Mouse (Mus musculus): ENCODE measurements at regions not wholly inside any gene's neighbourhood (a gene's known extent, or its start where the extent isn't known, plus 50 kb on each side); places are given as distances from the start of the nearest gene placed in this dataset.
A peak's percentile ranks its signal among the peaks of the same experiment; 100 is the strongest.

DNA sequence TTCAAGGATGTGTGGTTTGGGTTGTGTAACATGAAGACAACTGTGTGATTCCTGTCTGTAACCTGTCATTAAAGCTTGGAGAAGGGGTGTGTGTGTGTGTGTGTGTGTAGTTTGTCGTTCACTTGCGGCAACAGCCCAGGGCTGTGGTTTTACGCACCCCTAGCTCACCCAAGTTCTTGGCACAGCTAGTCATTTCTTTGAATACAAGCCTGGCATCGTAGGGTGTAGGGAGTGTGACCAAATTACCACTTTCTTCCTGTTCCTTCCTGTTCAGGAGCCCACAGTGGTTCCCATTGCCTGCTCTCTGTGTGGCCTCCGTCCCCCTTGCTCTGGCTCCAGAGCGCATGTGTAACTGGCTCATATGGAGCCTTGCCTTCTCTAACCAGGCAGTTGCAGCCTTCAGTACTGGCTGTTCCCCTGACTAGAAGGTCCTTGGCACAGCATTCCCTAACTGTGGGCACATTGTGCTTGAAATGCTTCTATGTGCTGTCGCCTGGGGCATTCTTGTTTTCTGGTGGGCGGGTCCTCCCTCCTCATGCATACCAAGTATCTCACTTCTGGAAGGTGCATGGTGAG is 167.4 kb upstream of the Ubr2 start:
- DNase-seq (ENCODE audit: low read depth): no peak

DNA sequence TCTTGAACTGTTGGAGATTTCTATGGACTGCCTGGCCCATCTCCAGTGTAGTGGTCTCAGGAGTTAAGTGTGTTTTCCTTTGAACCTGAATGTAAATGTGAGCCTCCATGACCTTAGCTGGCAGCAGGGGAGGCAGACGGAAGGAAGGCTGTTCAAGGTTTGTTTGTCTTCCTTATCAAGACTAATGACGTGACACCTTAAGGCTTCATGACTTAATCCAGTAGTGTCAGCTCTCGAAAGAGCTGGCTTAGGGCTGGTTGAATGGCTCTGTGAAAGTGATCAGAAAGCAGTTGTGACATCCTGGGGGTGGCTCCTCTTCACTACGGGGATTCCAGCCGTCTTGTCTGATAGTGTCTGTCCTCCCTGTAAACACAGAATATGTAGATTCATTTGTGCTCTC is 166.0 kb upstream of the Ubr2 start:
- peak; percentile 45 for DNase-seq (ENCODE audit: low read depth)

DNA sequence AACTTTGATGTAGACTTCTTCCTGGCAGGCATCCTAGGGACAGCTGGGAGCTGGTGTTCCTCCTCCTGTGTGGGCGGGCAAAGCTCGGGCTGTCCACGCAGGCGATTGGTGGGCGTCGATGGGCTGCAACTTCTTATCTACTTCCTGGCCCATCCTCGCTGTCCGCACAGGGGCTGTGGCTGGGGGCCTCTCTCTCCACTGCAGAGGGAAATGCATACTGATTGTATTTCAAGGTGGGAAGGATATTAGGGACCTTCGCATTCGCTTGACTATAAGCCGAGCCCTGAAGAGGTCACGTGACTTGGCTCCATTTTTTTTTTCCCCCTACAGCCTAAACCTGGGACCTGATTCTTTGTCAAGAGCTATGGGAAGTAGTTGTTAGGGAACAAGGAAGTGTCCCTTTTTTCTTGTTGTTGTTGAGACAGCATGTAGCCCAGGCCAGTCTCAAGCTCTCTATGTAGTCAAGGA is 164.4 kb upstream of the Ubr2 start:
- DNase-seq (ENCODE audit: low read depth): no peak

DNA sequence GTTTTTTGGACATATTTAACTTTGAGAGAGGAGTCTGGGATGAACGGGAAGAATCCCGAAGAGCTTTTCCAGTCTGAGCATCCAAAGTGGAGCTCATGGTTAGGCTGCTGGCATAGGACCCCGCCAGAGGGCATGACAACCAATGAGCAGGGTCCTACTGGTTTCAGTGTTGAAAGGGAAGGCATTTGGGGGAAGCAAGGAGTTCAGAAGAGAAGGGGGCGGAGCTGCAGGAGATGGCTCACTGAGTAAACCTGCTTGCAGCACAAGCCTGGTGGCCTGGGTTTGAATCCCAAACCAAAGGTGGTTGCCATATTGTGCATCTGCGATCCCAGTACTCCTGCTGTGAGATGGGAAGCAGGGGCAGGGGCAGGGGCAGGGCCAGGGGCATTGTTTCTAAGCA is 161.4 kb upstream of the Ubr2 start:
- DNase-seq (ENCODE audit: low read depth): no peak

DNA sequence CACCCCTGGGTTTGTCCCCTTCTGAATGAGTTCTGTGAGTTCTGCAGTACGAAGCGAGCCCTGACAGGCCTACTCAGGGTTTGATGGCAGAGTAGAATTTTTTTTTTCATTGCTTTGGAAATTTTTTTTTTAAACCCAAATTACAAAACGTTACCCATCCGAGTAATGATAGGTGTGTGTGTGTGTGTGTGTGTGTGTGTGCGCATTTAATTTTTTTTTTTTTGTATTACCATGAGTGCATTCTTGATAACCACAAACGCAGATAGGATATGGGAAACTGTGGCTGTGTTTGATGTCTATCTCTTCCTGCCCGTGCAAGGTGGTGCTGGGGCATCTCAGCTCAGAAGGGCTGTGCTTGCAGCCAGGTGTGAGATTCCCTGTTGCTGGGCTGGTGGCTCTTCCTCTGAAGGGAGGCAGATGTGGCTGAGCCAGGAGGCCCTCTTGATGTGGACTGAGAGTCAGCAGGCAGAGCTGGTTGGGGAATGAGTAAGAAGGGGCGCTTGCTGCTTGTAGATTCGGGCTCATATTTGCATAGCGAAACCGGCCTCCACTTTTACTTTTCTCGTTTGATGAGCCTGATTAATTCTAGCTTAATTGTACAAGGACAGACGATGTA is 160.7 kb upstream of the Ubr2 start:
- DNase-seq (ENCODE audit: low read depth): peak; percentile 77

DNA sequence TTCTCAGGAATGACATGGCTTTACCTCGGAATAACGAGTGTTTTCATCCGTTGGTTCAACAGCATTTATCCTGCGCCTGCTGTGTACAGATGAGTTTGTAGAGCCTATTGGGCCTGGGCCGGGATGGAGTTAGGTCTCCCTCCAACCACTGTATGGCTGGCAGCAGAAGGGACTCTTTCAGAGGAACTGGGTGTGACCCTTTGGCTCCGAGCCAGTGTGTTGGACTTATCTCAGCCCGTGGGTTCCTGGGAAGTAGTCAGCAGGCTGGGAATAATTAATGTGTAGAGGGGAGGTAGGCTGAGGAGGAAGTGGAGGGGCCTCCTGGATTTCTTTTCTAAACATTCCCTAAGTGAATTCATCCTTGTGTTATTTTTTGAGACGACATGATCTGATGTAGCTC is 157.7 kb upstream of the Ubr2 start:
- no peak for DNase-seq (ENCODE audit: low read depth)

DNA sequence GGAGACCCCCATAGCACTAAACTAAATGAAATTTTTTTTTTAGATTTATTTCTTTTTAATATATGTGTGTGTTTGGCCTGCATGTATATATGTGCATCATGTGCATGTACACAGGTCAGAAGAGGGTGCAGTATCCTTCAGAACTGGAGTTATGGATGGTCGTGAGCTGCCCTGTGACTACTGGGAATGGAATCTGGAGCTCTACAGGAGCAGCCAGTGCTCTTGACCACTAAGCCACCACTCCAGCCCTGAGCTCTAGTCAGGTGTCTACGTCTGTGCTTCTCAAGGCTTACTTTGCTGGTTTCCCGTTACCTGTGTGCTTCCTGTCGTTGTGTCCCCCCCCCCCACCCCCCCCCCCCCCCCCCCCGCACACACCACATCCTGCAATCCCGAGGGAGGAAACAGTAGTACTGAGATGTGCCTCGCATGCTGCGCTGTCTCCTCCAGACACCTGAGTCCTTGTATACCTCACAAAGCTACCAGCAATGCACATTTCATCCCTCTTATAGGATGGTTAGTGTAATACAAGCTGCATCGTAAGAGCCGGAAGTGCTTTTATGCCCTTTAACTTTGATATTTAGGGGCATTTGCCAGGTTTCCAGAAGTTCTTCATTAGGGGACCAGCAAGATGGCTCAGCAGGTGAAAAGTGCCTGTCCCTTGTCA is 153.5 kb upstream of the Ubr2 start:
- peak; percentile 46 for DNase-seq (ENCODE audit: low read depth)

DNA sequence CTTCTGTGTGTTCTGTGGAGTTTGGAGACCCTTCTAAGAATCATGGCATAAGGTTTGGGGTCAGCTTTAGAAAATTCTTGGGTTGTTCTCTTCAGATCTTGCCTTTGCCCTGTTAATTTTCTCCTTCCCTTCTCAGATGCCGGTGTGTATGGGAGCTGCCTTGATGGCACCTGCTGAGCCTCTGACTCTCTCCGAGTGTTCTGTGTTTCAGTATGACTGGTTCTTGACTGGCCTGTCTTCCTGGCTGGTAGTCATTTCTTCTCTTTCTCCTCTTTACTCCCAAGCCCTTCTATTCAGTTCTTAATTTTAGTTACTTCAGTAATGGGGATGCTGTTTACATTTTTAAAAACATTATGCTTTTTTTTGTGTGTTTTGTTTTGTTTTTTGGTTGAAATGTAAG is 152.1 kb upstream of the Ubr2 start:
- peak; percentile 51 for DNase-seq (ENCODE audit: low read depth)

DNA sequence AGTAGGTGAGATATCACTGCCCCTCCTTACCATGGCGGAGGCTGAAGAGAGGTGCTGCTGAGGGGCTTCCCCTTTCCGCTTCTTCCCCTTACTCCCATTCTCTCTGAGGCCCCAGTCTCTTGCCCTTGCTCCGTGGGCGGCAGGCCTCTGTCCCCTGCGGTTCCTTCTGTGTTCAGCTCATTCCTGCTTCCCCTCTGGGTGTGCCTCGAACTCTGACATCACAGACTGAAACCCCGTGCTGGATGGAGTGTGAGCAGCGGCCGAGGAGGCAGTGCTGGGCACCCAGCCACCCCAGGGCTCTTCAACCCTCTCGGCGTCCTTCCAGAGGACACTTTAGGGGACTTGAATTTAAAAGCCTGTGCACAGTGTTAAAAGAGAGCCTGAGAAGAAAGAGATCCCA is 145.9 kb upstream of the Ubr2 start:
- DNase-seq (ENCODE audit: low read depth): peak; percentile 25

DNA sequence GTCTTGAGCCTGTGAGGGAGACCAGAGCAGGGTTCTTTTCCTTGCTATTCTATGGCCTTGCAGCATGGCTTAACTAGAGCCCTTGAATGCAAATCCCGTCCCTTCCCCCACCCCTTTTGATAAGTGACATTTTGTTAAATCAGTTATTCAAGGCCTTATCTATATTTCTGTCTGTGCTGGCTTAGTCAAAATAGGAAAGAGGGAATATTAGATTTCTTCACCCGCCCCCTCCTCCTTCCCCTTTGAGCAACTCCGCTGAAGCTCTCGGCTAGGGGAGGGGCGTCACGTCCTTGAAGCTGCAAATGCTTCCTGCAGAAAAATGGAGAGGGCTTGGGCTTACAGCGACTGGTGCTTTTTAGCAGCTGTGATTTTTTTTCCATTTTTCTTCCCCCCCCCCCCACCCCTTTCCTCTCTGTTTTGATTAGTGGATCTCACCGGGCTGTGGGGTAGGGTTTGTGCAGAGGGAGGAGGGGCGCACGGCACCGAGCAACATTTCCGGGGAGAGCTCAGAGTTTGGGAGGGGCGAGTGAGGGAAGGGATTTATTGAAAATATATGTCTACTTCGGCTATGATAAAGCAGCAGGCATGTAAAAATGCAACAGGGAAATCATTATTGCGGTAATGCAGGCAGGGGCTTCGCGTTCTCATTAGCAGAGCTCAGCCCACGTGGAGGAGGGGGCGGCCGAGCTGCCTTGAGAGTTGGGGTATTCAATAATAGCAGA is 141.4 kb upstream of the Ubr2 start:
- DNase-seq (ENCODE audit: low read depth): peak; percentile 31

DNA sequence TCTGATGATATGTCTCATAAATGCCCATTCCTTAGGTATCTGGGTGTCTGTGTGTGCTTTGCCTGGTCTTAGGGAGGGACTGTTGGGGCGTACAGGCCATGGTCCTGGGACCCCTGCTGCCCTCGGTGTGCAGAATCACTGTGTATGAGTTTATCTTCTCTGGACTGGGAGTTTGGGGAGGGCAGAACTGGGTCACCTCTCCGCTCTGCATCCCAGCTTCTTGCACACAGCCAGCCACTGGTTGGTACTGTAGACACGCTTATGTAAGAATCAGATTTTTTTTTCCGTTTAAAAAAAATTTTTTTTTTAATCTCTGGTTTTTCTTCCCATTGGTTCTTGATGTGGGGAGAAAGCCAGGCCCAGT is 140.8 kb upstream of the Ubr2 start:
- no peak for DNase-seq (ENCODE audit: low read depth)

DNA sequence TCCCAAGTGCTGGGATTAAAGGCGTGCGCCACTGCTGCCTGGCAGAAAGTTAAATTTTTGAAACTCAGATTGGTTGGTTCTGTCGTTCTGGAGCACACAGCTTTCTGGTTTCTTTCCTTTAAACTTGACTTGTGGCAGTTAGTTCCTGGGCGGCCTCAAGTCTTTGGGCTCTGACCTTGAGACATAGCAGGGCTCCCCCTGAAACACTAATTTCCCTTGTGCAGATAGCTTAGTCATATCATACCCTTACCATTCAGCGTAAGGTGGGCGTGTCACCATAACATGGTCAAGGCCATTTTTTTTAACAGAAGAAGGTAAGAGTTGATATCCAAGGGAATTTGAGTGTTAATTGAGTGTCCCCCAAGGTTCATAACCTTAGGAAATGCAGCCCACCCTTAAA is 140.3 kb upstream of the Ubr2 start:
- DNase-seq (ENCODE audit: low read depth): peak; percentile 46

DNA sequence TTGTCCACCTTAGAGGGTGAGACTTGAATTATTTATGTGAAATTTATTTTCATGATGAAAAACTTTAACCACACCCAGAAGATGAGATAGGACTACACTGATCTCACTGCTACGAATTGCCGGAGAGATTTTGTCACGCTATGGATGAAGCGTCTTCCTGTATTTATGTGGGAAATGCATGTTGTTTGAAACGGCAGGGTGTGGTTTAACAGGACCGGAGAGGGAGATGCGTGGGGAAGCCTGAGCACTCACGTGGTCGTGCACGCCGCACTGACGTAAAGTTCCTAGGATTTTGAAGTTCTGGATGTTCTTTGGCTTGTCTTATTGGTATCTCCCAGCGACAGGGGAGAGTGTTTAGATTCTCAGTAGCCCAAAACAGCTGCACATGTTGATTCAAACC is 139.3 kb upstream of the Ubr2 start:
- DNase-seq (ENCODE audit: low read depth): no peak

DNA sequence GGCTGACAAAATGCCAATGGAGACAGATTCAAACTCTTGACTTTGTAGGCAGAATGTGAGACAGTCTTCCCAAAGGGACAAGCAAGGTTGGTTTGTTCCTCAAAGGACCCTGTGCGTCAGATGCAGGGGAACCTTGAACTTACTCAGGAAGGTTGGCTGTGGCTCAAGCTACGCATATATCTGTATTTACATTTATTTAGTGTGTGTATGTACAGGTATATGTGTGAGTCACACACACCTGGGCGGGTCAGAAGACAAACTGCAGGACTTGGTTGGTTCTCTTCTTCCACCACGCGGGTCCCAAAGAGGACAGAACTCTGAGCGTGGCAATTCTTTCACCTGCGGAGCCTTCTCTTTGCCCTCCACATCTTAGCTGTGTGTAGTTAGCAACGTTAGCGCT is 138.8 kb upstream of the Ubr2 start:
- no peak for DNase-seq (ENCODE audit: low read depth)

DNA sequence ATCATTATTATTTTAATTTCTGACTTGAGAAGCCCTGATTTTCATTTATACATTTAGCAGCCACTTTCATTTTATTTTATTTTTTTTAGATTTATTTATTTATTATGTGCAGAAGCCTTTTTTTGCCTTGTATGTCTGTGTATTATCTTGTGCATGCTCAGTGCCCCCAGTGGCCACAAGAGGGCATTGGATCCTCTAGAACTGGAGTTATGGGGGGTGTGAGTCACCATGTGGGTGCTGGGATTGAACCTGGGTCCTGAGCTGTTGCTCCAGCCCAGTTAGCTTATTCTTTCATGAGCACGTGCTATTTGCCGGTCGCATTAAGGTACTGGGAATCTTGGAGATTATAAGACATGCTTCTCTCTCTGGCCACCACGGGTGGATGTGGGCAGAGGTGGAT is 136.3 kb upstream of the Ubr2 start:
- peak; percentile 61 for DNase-seq (ENCODE audit: low read depth)

DNA sequence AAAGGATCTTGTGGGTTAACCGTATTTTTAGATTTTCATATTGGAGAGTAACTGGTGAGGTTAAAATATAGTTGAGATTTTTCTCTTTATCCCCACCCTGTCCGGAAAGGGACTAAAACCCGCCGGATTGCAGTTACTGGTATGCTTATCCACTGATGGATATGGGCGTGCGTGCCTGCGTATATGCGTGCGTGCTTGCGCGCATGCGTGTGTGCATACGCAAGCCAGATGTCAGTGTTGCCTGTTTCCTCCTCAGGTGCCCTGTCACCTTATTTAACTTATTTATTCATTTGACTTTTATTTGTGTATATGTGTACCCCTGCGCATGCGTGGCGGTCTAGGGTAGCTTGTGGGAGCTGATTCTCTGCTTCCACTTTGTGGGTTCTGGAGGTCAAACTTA is 135.2 kb upstream of the Ubr2 start:
- no peak for DNase-seq (ENCODE audit: low read depth)

DNA sequence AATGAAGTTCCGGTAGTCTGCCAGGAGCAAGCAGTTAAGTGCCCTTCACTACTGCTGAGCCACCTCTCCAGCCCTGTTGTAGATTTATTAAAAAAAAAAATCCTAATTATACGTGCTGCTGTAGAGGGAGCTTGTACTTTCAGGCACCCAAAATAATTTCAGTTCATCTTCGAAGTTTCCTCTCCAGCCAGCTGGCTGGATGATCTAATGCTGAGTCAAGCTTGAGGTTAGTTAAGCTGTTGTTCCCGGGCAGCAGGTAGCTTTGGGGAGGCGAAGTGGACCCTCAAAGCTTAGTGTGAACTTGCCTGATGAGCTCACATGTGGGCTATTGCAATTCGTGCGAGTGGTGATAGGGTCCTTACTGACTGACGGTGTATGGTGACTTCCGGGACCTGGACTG is 134.6 kb upstream of the Ubr2 start:
- DNase-seq (ENCODE audit: low read depth): no peak

DNA sequence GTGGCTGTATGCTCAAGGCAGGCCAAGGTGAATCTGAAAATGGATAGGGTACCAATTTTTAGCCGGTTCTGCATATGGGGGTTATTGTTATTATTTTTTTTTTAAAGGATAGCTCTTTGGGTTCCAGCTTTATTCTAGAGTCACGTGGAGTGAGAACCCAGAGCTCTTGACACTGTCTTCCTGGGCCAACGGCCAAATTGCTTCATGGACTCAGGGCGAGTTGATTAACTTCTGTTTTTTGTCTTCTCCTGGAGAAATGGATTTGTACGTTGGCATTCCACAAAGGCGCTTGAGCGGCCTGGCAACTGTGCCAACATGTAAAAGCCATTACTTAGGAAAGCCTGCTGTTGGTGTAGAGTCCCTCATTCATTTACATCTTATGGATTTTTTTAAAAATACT is 134.1 kb upstream of the Ubr2 start:
- no peak for DNase-seq (ENCODE audit: low read depth)

DNA sequence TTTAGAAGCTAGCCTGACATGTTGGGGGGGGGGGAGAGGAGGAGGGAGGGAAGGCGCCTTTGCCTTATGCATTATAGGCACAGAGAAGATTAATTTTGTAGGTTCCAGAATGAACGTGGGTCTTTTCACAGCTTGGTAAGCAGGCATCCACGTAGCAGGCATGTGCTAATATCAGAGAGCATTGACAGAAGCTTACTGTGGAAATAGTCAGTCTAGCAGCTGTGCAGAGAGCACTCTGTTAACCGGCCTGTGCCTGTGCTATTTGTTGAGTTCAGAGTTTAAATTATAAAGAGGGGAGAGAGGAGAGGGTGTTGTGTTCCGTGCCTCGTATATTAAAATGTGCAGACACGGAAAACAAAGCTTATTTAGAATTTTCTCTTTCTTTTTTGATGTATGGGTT is 133.5 kb upstream of the Ubr2 start:
- DNase-seq (ENCODE audit: low read depth): no peak

DNA sequence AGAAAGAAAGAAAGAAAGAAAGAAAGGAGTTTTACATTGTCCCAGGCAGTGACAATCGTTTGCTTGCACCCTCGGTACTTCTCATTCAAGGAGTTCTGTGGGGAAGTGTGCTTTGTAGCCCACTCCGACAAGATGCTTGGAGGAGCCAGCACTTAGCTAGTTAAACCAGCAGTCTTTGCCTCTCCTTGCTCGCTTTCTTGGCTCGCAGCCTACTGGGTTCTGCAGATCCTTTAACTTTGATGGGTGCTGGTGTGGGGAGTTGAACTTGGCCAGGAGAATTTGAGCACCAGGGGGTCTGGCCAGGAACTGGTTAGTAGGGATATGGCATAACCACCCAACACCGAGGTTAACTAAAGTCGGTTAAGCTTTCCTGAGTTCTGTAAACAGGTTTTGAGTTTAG is 132.5 kb upstream of the Ubr2 start:
- DNase-seq (ENCODE audit: low read depth): no peak

DNA sequence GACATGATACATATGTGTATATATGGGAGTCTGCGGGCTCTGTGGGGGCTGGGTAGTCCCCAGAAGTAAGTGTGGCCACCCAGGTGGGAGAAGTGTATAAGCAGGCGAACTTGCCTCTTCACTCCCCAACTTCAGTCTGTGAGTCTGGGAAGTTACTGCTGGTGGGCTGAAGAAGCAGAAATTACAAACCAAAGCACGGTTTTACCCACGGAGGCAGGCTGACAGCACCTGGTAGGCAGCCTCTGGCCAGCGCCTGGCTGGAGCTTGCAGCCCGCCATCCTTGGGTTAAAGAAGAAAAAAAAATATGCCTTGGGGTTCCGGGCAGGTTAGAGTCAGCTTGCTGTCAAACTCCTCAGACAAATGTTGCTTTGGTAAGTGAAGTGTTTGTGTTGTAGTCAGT is 131.9 kb upstream of the Ubr2 start:
- DNase-seq (ENCODE audit: low read depth): peak; percentile 31

DNA sequence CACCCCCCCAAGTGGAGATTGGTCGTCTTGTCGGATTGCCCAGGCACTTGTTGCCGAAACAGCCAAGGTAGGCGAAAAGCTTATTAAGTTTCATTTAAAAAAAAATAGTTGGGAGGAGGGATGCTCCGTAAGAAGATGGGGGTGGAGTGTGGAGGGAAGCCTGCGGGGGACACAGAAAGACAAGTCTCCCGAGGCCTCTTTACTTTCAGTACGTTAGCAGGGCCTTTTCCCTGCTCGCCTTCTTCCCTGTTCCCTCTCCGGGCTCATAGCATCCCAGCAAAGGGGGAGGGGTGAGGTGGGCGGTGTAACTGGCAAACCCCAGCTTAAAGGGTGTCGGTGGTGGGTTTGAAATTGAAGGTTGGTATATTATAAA is 131.5 kb upstream of the Ubr2 start:
- DNase-seq (ENCODE audit: low read depth): peak; percentile 39

All from induced T-regulatory cell, adult 2 months (primary cell).